In the genomic region with DNA sequence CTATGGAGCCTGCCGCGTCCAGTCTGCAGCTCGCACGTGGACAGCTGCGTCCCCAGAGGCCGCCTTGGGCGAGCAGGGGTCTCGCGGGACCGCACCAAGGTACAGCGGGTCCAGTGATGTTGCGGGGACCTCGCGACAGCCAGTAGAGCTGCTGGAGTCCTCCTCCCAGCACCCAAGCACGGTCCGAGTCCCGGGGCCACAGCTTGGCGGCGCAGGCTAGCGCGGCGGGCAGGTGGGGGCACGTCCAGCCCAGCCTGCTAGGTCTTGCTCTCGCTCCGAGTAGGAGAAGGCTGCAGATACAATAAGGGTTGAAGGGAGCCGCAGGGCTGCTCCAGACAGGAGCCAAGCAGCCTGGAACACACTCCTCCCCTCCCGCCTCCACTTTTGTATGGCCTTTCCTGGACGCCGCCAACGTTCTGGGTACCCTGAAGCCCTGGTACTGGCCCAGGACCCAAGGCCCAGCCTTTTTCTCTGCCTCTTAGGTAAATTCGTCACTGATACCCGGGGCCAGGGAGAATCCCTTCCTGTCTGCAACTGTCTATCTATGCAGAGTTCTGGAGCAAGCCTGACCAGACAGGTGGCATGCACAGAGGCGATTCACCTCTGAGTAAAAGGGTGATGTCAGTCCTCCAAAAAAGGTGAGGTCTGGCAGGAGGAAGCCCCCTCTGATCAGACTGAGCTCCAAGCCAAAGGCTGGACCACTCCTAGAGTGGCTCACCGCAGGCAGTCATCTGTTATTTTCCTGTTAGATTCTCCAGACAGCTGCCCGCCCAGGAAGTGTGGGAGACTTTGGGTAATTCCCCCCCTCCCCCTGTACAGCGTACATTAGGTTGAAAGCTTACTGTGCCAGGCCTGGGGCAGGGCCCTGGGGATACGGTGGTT, we compare ENCODE assay signal across 8 mouse cellular contexts. TPM values are rescaled to one million over a fixed set of nuclear protein-coding genes. Genes with fewer than 3 reads are reported as not detected.
DNase-seq lines count a peak whose midpoint lies in the region; ATAC-seq and TF ChIP-seq lines count a peak whose summit lies in the region.

Gene Fermt1 (minus strand): TSS at position 581 of the 882 bp plus-strand sequence.

- H3K4me1 ChIP-seq in embryonic facial prominence, embryonic 12.5 days: peaks cover 12% of the 10 kb centered on the region
- 0 out of 2 replicates have a peak, but pooled peaks cover 4% of the 10 kb centered on the region for H3K4me1 ChIP-seq in intestine, embryonic 16.5 days (ENCODE audit: control insufficient read depth, insufficient read depth, low read length)
- H3K4me1 ChIP-seq in liver, postnatal 0 days (ENCODE audit: insufficient read depth): no peaks in the 10 kb centered on the region

- H3K27ac ChIP-seq in embryonic facial prominence, embryonic 12.5 days: 0 out of 2 replicates have a peak within 1 kb of the TSS, but pooled peaks have one; percentile 7
- H3K27ac ChIP-seq in intestine, embryonic 16.5 days (ENCODE audit: low read length): peak within 1 kb of the TSS; percentile 89
- H3K27ac ChIP-seq in liver, postnatal 0 days (ENCODE audit: low read depth): no peak within 1 kb of the TSS

- DNase-seq in left cerebral cortex, postnatal 4 days: peak; percentile 18
- DNase-seq in left cerebral cortex, postnatal 14 days (ENCODE audit: low spot score in 2 of 2): no peak
- no peak for DNase-seq in liver, postnatal 0 days
- peak; percentile 39 for DNase-seq in testis, postnatal 10 days (ENCODE audit: low spot score)
- DNase-seq in right cerebral cortex, postnatal 4 days: no peak
- no peak for DNase-seq in left cerebral cortex, adult 9 months (ENCODE audit: low spot score in 2 of 2)

- TF ChIP-seq CTCF in liver, postnatal 0 days (IDR thresholded peaks at IDR 0.05; ENCODE audit: low read depth): no peak

- H3K27me3 ChIP-seq in embryonic facial prominence, embryonic 12.5 days: peaks cover 43% of the 10 kb centered on the region
- no peaks in the 10 kb centered on the region; the same call in 1 of the 2 replicates for H3K27me3 ChIP-seq in intestine, embryonic 16.5 days (replicated peaks; ENCODE audit: control insufficient read depth, insufficient read depth, low read length)
- peaks cover 46% of the 10 kb centered on the region for H3K27me3 ChIP-seq in liver, postnatal 0 days (ENCODE audit: insufficient read depth, low read length)

- peak; percentile 85 for ATAC-seq in embryonic facial prominence, embryonic 12.5 days (ENCODE audit: insufficient number of reproducible peaks, insufficient read depth, low FRiP score, low TSS enrichment)
- peak; percentile 67 for ATAC-seq in intestine, embryonic 16.5 days
- ATAC-seq in liver, postnatal 0 days: peak; percentile 44; the same call in 1 of the 2 replicates

- H3K4me2 ChIP-seq in embryonic facial prominence, embryonic 12.5 days (replicated peaks): peak within 1 kb of the TSS; percentile 56
- peak within 1 kb of the TSS; percentile 37 for H3K4me2 ChIP-seq in intestine, embryonic 16.5 days (ENCODE audit: low read depth, low read length)
- peak within 1 kb of the TSS; percentile 51 for H3K4me2 ChIP-seq in liver, postnatal 0 days (ENCODE audit: low read depth, low read length)

- no peak for TF ChIP-seq EP300 in liver, postnatal 0 days (IDR thresholded peaks at IDR 0.05; ENCODE audit: low read depth)

- 2% methylated on average over 36 of the region's 37 CpGs for WGBS in embryonic facial prominence, embryonic 12.5 days
- WGBS in intestine, embryonic 16.5 days: 2% methylated on average over 37 of the region's 37 CpGs
- WGBS in liver, postnatal 0 days (ENCODE audit: insufficient replicate concordance): 3% methylated on average over 37 of the region's 37 CpGs

- intact Hi-C loops in left cerebral cortex, postnatal 4 days (cut with DNase I): no loop called here
- intact Hi-C loops in left cerebral cortex, postnatal 14 days (cut with DNase I): no loop called here

- H3K9ac ChIP-seq in embryonic facial prominence, embryonic 12.5 days: peak within 1 kb of the TSS; percentile 28; the same call in 1 of the 2 replicates
- peak within 1 kb of the TSS; percentile 84 for H3K9ac ChIP-seq in intestine, embryonic 16.5 days (ENCODE audit: low read depth, low read length)
- H3K9ac ChIP-seq in liver, postnatal 0 days (replicated peaks): no peak within 1 kb of the TSS

- no peaks in the 10 kb centered on the region for H3K9me3 ChIP-seq in embryonic facial prominence, embryonic 12.5 days
- no peaks in the 10 kb centered on the region for H3K9me3 ChIP-seq in intestine, embryonic 16.5 days (ENCODE audit: control insufficient read depth, low read length)
- no peaks in the 10 kb centered on the region for H3K9me3 ChIP-seq in liver, postnatal 0 days (ENCODE audit: low read length)

- H3K4me3 ChIP-seq in embryonic facial prominence, embryonic 12.5 days: peak within 1 kb of the TSS; percentile 36
- H3K4me3 ChIP-seq in intestine, embryonic 16.5 days (ENCODE audit: low read length): peak within 1 kb of the TSS; percentile 60
- peak within 1 kb of the TSS; percentile 25 for H3K4me3 ChIP-seq in liver, postnatal 0 days (ENCODE audit: low read depth, low read length)

- no peaks in the 10 kb centered on the region for H3K36me3 ChIP-seq in embryonic facial prominence, embryonic 12.5 days
- no peaks in the 10 kb centered on the region for H3K36me3 ChIP-seq in intestine, embryonic 16.5 days (ENCODE audit: control insufficient read depth, insufficient read depth, low read length)
- H3K36me3 ChIP-seq in liver, postnatal 0 days (replicated peaks; ENCODE audit: insufficient read depth, low read length): no peaks in the 10 kb centered on the region

RNA-seq across cellular contexts. Expression of gene Fermt1, which starts in this region (rescaled TPM):
- total RNA-seq in left cerebral cortex, postnatal 4 days (2021): not detected
- under 1 TPM; 0.11 to 0.66 TPM for total RNA-seq in left cerebral cortex, postnatal 14 days (2021)
- polyA plus RNA-seq in embryonic facial prominence, embryonic 12.5 days (2016; fragmentation: Nextera tagmentation; extraction: Ambion mirVana): 11.8 and 12.6 TPM in 2 replicates
- polyA plus RNA-seq in intestine, embryonic 16.5 days (2015; fragmentation: Nextera tagmentation; extraction: Ambion mirVana): 52.0 and 53.2 TPM in 2 replicates
- polyA plus RNA-seq in liver, postnatal 0 days (2015; fragmentation: Nextera tagmentation; extraction: Ambion mirVana): 0.41 and 0.43 TPM in 2 replicates

Comparison
In these comparisons a context has a peak if more than half of its experiments do, and no peak if none do; other contexts are left out.
1. Peak in DNase-seq in left cerebral cortex, postnatal 4 days; RNA of the gene not detected or under 1 TPM.
2. Peak in ATAC-seq, H3K4me3 ChIP-seq and H3K4me2 ChIP-seq in liver, postnatal 0 days; RNA of the gene not detected or under 1 TPM.